Mouse (Mus musculus): ENCODE measurements around the gene Csf1.
A peak's percentile ranks its signal among the peaks of the same experiment; 100 is the strongest.

Csf1 gene

GRCm38 (mm10) chr3:107783315-107783714 is 23.0 kb upstream of the Csf1 start:
- DNase-seq (ENCODE audit: low read depth, low spot score): no peak

DNA sequence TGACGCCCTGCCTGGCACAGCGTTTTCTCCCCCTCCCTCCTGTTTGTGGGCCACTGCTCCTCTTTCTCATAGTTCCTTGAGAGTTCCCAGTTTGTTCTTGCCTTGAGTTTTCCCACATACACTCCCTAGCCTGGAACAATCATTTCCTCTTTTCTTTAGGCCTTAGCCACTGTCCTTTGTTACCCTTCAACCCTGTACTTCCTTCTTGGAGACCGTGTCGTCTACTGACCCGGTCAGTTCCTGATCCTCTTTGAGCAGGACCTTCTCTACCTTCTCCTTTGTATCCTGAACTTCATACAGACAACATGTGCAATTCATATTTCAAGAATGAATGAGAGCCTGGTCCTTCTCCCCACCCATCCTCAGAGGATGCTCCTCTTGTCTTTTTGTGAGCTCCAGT is 21.0 kb upstream of the Csf1 start:
- DNase-seq (ENCODE audit: low read depth, low spot score): no peak

DNA sequence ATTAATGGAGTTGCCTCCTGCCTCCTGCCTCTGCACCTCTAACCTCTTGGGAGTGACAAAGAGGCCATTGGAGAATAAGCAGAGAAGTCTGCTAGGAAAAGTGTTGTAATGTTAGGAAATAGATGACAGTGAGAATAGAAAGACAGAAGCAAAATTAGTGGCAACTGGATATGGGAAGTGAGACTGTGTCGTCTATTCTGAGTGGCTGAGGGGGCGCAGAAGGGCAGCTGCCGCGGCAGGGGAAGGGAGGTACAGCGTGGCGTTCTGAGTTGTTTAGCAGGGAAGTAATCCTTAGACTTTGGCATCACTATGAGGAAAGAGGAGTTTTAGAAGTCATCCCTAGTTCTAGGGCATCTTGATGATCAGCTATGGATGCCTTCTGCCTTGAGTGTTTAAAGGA is 17.7 kb upstream of the Csf1 start:
- no peak for DNase-seq (ENCODE audit: low read depth, low spot score)

DNA sequence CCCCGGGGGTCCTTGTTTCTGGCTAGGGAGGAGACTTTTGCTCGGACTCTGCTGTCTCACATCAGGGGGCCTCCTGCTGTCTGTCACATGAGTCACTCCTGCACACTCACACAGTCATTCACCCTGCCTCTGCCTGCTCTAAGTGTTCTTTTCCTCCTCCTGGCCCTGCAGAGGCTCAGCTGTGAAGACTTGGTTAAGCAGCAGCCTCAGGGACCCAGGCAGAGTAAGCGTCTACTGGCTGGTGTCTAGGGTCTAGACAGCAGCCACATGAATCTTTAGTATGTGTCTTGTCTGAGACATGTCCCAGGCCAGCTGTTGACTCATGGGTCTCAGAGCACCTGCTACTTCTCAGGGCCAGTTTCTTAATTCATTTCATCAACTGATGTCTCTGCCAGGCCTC is 16.0 kb upstream of the Csf1 start:
- no peak for DNase-seq (ENCODE audit: low read depth, low spot score)

DNA sequence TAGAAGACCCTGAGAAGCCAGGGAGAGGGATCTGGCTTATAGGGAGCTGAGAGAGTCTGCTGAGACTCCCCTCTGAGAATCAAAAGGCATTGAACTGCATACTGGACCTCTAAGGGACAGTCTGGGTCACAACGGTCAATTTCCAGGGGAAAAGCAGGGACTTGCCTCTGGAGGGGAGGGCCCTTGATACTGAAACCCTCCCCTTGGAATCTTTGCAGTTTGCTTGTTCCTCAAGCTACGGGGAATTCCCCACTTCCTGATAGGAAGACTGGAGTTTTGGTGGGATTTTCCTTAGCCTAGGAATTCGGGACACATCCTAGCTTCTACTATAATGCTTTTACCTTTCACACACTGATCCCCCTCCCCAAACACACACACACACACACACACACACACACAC is 15.5 kb upstream of the Csf1 start:
- no peak for DNase-seq (ENCODE audit: low read depth, low spot score)

DNA sequence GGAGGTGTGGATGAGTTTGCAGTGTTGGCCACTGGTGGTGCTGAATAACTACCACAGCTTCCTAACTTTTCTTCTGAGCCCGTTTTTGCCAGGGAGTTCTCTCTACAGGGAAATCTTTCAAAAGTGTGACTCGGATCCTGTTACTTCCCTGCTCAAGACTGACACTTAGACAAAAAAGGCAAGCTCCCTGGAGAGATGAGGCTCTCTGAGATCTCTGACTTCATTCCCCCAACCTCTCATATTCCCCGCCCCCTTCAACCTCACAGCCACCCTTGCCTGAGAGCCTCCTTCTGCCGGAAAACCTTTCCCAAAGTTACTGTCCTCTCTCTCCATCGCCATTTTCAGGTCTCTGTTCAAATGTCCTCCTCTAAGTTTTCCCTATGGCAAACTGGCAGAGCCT is 14.8 kb upstream of the Csf1 start:
- no peak for DNase-seq (ENCODE audit: low read depth, low spot score)

GRCm38 (mm10) chr3:107772860-107773259 is 12.6 kb upstream of the Csf1 start:
- no peak for DNase-seq (ENCODE audit: low read depth, low spot score)

DNA sequence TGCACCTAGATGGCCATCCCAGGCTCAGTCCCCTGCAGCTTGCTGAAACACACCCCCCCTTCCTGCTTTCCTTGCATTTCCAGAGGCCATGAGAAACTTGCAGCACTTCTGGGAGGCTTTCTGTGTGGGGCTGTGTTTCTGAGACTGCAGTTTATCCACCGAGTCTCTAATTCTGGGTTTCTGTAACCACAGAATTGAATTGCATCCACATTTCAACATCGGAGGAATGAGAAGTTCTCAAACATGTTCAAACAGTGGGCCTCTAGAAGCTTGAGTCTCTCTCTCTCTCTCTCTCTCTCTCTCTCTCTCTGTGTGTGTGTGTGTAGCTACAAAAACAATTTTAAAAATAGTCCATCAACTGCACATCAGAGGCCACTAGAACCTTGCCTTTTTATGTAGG is 9.4 kb upstream of the Csf1 start:
- DNase-seq (ENCODE audit: low read depth, low spot score): no peak

DNA sequence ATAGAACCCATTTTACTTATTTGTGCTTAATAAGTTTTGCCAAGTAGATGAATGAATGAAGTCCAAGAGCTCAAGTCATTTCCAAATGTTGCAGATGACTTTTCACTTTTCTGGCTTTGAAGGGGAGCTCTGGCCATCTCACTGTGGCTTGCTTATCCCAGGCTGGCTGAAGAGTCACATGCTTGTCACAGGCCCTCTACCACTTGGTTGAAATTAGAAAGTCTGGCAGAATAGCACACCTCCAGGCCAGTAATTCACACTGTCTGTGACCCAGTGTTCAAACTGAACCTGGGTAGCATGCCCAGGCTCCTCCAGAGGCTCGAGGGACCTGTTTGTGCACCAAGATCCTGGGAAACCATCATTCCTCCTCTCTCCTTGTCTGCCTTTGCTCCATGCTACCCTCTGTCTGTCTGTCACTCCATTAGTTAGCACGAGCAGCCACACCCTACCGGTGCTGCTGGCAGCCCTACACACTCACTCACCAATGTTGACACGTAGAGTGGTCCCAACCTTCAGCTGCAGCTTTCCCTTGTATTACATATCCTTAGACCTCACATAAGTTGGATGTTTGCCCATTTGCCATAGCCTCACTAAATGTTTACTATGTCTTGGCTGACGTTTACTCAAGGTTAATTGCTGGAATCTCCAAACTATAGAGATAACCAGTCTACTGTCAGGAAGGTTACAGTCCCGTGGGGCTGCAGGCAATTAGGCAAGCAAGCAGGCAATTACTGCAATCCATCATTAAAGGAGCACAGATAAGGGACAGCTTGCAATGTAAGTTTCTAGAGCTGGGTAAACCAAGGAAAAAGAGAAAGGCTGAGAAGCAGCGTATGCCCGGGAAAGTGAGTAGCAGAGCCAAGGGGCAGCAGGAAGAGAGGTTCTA is 8.1 kb upstream of the Csf1 start:
- DNase-seq (ENCODE audit: low read depth, low spot score): no peak

DNA sequence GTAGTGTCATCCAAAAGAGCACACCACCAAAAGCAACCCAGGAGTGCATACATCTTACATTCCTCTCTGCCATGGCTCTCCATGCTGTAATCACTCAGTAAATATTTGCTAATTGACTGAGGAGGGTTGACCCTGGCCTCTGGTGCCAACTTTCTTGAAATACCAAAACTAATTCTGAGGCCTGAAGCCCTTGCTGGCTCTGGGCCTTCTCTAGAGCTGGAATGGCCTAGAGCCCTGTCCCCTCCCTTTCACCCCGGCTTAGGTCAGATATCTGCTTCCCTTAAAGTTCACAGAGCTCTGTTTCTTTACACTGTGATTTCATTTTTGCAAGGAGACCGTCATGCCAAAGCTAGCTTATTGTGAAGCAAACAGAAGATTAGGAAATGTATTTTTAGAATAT is 6.5 kb upstream of the Csf1 start:
- DNase-seq (ENCODE audit: low read depth, low spot score): no peak

DNA sequence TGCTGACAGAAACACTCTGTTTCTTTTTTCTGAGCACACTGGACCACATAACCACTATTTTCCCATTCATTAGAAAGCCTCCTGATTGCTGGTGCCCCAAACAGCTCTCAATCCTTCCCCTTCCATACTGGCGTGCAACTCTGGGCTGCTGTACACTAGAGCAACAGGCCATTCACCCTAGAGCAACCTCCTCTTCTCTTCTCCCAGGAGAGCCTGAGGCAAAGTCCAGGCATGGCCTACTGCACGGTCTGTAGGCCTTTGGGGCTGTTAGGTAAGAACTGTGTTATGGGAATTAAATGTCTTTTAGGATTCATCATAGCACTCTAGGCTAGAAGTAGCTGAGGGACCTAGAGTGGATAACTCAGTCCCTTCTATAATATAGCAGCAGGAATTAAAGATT is 5.7 kb upstream of the Csf1 start:
- DNase-seq (ENCODE audit: low read depth, low spot score): no peak

GRCm38 (mm10) chr3:107763552-107763951 is 3.3 kb upstream of the Csf1 start:
- DNase-seq (ENCODE audit: low read depth, low spot score): no peak

DNA sequence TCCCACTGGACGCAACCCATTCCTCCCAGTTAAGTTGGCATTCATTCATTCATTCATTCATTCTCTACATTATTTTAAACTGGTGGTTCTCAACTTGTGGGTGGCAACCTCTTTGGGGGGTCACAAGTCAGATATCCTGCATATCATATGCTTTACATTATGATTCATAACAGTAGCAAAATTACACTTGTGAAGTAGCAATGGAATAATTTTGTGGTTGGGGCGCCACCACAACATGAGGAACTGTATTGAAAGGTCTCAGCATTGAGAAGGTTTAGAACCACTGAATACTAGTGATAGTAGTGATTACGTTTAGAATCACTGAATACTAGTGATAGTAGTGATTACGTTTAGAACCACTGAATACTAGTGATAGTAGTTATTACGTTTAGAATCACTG is 1.2 kb upstream of the Csf1 start:
- DNase-seq (ENCODE audit: low read depth, low spot score): no peak

- DNase-seq (ENCODE audit: low read depth, low spot score): no peak
Measured at GRCm38 (mm10) chr3:107760771-107761170, 502 bp upstream of the Csf1 start.

DNA sequence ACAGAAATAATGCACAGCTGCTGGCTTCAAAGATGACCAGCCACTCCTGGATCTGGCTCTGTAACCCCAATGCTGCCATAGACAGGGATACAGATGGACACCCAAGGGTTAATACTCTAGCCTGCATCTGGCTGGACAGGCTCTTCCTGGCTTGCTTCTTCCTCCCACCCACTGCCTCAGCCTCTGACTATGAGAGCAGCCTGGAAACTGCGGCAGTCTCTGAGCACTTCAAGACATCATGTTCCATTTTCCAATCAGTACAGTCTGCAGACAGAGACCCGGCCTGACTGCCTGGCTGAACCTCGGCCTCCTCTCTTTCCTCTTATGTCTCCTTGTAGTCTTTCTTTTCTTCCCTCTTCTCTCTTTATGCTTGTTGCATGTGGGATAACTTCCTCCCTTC is 1.6 kb downstream of the Csf1 start:
- no peak for DNase-seq (ENCODE audit: low read depth, low spot score)

DNA sequence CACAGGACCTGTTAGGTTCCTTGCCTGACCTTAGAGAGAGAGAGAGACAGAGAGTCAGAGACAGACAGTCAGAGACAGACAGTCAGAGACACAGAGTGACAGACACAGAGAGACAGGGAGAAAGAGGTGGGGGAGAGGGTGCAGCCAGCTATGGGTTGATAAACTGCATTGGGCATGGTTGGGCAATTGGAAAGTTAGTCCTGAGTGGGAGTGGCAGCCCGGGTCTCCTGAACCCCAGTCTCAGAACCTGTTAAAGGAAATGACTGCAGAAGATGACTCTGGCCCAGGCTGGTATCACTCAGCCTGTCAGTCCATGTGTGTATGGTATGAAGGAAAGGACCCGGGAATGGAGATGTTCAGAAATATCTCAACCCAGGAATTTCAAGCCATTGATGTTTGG is 2.1 kb downstream of the Csf1 start:
- DNase-seq (ENCODE audit: low read depth, low spot score): no peak

DNA sequence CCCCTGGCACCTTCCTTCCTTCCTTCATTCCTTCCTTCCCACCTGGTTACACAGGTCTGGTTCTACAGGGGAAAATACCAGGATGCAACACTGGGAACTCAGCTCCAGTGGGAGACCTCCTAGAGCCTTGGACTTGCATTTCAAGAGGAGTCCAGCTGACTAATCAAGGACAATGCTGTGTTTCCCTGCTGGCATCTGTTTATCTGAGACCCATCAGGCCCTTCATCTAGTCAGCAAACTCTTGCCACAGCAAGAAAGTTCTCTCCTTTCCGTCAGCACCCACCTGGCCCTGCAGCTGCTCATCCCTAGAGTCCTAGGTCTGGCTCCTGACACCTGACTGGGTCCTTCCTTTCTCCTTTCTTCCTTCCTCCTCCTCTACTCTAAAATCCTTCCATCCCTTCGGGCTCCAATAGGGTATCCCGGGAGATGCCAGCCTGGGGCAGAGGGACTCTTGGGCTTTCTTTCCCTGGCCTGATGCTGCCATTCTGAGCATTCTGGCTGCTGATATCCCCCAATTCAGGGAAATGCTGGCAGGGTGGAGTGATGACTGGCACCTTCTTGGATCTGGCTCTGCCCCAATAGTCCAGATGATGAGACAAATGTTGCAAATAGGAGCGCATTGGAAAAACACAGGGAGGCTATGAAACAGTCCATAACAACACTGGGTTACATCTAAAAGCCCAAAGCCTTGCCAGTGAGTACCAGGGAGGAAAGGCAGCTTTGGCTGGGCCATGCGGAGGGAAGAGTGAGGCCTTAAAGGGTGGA is 2.7 kb downstream of the Csf1 start:
- DNase-seq (ENCODE audit: low read depth, low spot score): no peak

- no peak for DNase-seq (ENCODE audit: low read depth, low spot score)
Measured at GRCm38 (mm10) chr3:107756481-107756866, 3.8 kb downstream of the Csf1 start.

GRCm38 (mm10) chr3:107755702-107756480 is 4.4 kb downstream of the Csf1 start:
- DNase-seq (ENCODE audit: low read depth, low spot score): no peak

- DNase-seq (ENCODE audit: low read depth, low spot score): peak; percentile 24
Measured at GRCm38 (mm10) chr3:107754632-107755031, 5.6 kb downstream of the Csf1 start.

GRCm38 (mm10) chr3:107751607-107752006 is 8.7 kb downstream of the Csf1 start:
- no peak for DNase-seq (ENCODE audit: low read depth, low spot score)

Measured in retina, postnatal 7 days (tissue).